Mouse (Mus musculus) A20 (cell line): ENCODE measurements around the gene Senp5.
"Not testable (repeated sequence)": the region's sequence is repeated elsewhere in the genome, so short reads cannot be mapped to it uniquely, and the experiment has no call there.

Source experiments
- DNase-seq: peaks from one replicate; pipeline ENCODE4 v3.0.0-alpha.2; 2011; ENCODE audit warnings: low read depth, low spot score

Gene Senp5

GRCm38 (mm10) chr16:32002509-32003477 lies at the start of gene Senp5:
Gene Senp5 (minus strand): TSS chr16:32003287.
- DNase-seq: peak; percentile 93

- DNase-seq: no peak
Measured at GRCm38 (mm10) chr16:32042367-32042766, 39.3 kb upstream of the Senp5 start.

GRCm38 (mm10) chr16:32019678-32020077 lies 16.6 kb upstream of the Senp5 start:
- no peak for DNase-seq

- DNase-seq: no peak
Measured at GRCm38 (mm10) chr16:32010330-32010729, 7.2 kb upstream of the Senp5 start.

- peak; percentile 17 for DNase-seq
Measured at GRCm38 (mm10) chr16:32009913-32010312, 6.8 kb upstream of the Senp5 start.

- DNase-seq: no peak
Measured at GRCm38 (mm10) chr16:32008529-32009293, 5.6 kb upstream of the Senp5 start.

GRCm38 (mm10) chr16:32004731-32005130 lies 1.6 kb upstream of the Senp5 start:
- no peak for DNase-seq

GRCm38 (mm10) chr16:31996371-31996770 lies 6.7 kb downstream of the Senp5 start:
- DNase-seq: no peak

GRCm38 (mm10) chr16:31993946-31994345 lies 9.1 kb downstream of the Senp5 start:
- no peak for DNase-seq

- DNase-seq: no peak
Measured at GRCm38 (mm10) chr16:31993195-31993594, 9.9 kb downstream of the Senp5 start.

GRCm38 (mm10) chr16:31992039-31992438 lies 11.0 kb downstream of the Senp5 start:
- DNase-seq: peak; percentile 35

- DNase-seq: no peak
Measured at GRCm38 (mm10) chr16:31980946-31981345, 22.1 kb downstream of the Senp5 start.

GRCm38 (mm10) chr16:31979501-31979900 lies 23.6 kb downstream of the Senp5 start:
- no peak for DNase-seq

- no peak for DNase-seq
Measured at GRCm38 (mm10) chr16:31975258-31975657, 27.8 kb downstream of the Senp5 start.

- no peak for DNase-seq
Measured at GRCm38 (mm10) chr16:31963224-31963623, 39.9 kb downstream of the Senp5 start.

- DNase-seq: peak; percentile 96
Measured at GRCm38 (mm10) chr16:31948345-31948774, 54.7 kb downstream of the Senp5 start, which contains the start of the genes 0610012G03Rik and Ncbp2. Gene 0610012G03Rik (minus strand): TSS chr16:31948494. Gene Ncbp2 (plus strand): TSS chr16:31948513.

- DNase-seq: no peak
Measured at GRCm38 (mm10) chr16:31947901-31948316, 55.2 kb downstream of the Senp5 start.

- peak; percentile 59 for DNase-seq
Measured at GRCm38 (mm10) chr16:31947333-31947732, 55.8 kb downstream of the Senp5 start.

- DNase-seq: not testable (repeated sequence)
Measured at GRCm38 (mm10) chr16:31945986-31946385, 57.1 kb downstream of the Senp5 start.

GRCm38 (mm10) chr16:31945372-31945771 lies 57.7 kb downstream of the Senp5 start:
- no peak for DNase-seq

- no peak for DNase-seq
Measured at GRCm38 (mm10) chr16:31944698-31945255, 58.3 kb downstream of the Senp5 start.

GRCm38 (mm10) chr16:31943980-31944379 lies 59.1 kb downstream of the Senp5 start:
- peak; percentile 75 for DNase-seq
